Mouse (Mus musculus) Muller cell, postnatal 12 days (primary cell): Measurements from ENCODE around the gene Slc2a13.
A peak's percentile ranks its signal among the peaks of the same experiment; 100 is the strongest.

Source experiments
- DNase-seq: peaks from one replicate; pipeline ENCODE4 v3.0.0-alpha.2; 2015; ENCODE audit errors: inconsistent ontology term

Gene Slc2a13

DNA sequence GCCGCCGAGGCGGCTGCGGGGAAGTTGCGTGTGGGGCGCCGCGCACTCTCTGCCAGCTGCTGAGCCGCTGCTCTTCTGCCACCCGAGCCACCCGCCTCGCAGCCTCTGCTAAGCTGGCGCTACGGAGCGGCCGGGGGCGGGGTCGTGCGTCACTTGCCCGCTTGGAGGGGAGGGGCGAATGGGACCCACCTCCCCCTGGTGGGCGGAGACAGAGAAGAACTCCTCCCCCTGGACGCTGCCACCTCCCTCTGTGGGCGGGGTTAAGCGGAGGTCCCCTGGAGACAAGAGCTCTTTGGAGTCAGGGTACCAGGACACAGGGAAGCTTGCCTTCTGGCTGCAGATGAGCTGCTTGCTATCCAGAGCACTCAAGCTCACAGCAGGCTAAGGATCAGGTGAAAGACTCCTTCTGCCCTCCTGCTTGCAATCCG lies at the start of gene Slc2a13:
TSS of gene Slc2a13 (minus strand) at position 151 of the 428 bp plus-strand sequence.
- DNase-seq = peak; percentile 97

DNA sequence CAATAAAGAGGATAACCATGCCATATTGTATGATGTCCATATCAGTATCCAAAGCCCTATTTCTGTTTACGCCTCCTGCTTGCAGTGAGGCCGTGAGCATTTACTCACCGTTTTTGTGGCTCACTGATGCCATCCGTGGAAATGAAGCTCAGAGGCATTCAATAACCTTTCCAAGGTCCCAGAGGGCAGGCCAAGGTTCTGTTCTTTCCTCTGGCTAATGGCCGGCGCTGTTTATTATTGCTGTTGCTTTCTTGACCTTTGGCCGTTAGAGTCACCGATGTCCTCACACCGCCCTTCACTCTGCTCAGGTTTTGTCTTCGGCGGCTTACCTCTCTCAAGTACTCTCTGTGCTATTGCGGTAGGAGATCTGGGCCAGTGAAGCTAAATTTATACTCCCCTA lies 43.0 kb upstream of the Slc2a13 start:
- no peak for DNase-seq

- DNase-seq = peak; percentile 13
Measured at GRCm38 (mm10) chr15:91615532-91615931, 42.5 kb upstream of the Slc2a13 start.

DNA sequence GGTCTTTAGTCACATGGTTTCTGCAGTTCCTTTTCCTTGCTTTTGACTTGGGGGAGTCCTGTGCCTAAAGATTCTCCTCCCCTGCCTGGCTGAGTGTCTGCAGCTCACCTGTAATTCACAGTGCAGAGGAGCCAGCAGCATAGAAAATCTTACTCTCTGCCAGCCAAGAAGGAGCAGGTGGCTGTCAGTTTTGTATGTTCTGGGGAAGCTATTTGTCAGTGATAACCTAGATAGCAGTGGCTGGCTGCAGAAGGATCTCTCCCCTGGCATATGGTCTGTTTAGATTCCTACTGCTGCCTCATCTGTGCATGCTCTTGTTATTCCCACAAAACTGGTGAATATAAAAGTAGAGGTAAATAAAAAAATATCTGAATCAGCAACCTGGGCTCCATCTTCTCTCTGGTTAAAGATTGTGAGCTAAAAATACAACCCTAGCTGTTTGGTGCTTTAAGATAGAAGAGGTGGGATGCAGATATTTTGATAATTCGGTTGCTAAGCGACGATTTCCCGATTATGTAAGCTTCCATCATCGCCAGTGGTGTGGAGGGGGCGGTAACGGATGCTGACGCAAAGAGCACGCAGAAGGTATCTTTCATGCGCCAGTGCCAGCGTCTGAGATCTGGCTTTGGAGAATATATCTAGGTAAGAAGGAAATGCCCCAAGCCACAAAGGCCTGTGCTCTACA lies 41.1 kb upstream of the Slc2a13 start:
- DNase-seq = no peak

GRCm38 (mm10) chr15:91609713-91610112 lies 36.7 kb upstream of the Slc2a13 start:
- peak; percentile 74 for DNase-seq

DNA sequence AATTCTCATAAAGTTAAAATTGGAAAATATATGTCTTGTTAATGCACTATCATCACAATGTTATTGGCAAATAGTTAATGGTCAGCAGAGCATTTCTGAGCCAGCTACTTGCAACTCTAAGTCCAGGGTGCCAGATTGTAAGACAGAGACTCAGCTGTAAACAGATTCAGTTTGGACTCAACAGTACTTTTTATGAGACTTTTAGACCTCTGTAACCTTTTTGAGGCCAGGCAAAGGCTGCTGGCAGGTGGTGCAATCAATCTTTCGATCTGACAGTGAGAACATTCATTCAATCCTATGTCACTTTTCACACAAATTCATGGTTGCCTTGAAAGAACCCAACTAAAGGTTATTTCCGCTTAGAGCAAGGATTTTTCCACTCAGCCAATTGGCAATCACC lies 35.8 kb upstream of the Slc2a13 start:
- no peak for DNase-seq

DNA sequence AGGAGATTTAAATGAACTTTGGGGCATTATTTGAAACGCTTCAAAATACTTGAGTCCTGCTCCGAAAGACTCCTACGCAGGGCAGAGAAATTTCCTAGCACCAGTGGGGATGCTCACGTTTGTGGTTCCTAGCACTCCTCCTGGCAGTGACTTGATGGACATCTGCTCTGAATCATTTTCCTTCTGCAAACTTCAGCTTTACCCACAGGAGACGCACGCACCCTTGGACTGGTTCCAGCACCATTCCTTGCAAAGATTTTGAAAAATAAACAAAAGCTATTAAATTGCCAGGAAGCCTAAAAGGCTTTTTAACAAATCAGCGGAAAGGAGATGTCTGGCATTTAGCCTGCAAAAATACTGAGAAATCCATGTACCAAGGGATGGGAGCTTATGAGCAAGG lies 28.1 kb upstream of the Slc2a13 start:
- no peak for DNase-seq

DNA sequence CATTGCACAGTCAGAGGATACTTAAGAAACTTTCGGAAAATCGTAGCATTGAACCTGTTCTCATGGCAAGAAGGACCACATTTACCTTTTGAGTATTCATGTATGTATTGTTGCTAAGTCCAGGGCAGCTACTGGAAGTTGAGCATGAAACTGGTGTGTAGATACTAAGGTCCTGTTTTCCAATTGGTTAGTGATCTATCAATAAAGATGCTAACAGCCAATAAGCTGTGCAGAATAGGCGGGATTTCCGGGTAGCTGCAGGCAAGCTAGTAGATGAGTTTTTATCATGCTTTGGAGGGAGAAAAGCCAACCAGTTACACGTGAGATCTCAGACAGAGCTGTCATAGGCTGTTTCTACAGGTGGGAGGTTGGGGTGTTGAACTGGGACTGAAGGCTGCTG lies 24.2 kb upstream of the Slc2a13 start:
- no peak for DNase-seq

- DNase-seq = peak; percentile 56
Measured at GRCm38 (mm10) chr15:91574492-91574891, 1.4 kb upstream of the Slc2a13 start.

DNA sequence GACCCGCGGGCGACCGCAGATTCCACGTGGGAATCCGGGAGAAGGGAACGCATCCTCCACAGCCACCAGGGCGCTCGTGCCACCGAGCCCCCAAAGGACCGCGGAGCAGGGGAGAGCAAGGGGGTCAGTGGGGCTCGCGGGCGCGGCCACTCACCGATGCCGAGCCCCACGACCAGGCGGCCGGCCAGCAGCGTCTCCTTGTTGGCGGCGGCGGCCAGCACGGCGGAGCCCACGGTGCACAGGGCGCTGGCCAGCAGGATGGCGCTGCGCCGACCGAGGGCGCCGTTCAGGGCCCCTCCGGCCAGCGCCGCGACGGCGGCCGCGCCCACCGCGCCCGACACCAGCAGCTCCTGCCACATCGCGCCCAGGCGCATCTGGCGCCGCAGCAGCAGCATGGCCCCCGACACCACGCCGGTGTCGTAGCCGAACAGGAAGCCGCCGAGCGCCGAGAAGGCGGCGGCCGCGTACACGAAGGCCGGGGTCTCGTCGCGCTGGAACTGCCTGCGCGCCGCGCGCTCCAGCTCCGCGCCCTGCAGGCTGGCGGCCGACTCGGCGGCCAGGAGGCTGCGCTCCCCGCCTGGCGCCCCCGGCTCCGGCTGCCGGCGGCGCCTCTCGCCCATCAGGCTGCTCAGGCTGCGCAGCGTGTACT lies 516 bp downstream of the Slc2a13 start:
- DNase-seq = peak; percentile 64

DNA sequence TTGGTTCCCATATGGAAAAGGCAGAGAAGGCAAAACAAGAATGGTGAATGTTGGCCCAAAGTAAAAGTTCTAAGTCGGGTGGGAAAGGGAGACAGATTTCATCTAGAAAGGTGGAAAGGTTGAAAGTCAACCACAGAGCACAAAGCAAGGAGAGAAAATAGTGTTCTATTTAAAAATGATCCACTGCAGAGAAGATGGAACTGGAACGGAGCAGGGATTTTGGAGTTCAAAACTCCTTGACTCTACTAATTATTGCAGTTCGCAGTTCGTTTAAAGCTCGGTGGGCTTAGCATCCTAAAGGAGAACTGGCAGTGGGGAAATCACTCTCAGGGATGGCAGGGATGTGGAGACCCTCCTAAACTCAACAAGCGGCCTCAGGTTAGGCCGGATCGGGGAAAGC lies 1.1 kb downstream of the Slc2a13 start:
- DNase-seq = no peak

- no peak for DNase-seq
Measured at GRCm38 (mm10) chr15:91566784-91567183, 6.3 kb downstream of the Slc2a13 start.

- no peak for DNase-seq
Measured at GRCm38 (mm10) chr15:91565025-91565605, 7.9 kb downstream of the Slc2a13 start.

GRCm38 (mm10) chr15:91561728-91562127 lies 11.3 kb downstream of the Slc2a13 start:
- DNase-seq = no peak

DNA sequence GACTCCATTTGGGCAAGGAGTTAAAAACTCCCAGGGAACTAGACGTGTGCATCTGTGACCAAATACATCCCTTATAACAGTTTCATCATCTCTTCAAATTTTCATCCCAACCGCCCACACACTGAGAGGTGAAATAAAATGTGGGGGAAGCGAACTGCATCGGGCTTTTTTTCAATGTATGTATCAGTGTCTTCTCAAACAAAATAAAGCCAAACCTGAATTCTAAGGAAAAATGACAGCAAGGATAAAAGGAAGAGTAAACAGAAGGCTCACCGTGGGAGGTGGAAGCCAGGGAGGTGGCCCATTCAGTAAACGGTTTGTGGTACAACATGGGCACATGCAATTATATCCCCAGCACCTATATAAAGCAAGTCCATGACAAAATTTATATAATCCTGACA lies 17.7 kb downstream of the Slc2a13 start:
- no peak for DNase-seq

DNA sequence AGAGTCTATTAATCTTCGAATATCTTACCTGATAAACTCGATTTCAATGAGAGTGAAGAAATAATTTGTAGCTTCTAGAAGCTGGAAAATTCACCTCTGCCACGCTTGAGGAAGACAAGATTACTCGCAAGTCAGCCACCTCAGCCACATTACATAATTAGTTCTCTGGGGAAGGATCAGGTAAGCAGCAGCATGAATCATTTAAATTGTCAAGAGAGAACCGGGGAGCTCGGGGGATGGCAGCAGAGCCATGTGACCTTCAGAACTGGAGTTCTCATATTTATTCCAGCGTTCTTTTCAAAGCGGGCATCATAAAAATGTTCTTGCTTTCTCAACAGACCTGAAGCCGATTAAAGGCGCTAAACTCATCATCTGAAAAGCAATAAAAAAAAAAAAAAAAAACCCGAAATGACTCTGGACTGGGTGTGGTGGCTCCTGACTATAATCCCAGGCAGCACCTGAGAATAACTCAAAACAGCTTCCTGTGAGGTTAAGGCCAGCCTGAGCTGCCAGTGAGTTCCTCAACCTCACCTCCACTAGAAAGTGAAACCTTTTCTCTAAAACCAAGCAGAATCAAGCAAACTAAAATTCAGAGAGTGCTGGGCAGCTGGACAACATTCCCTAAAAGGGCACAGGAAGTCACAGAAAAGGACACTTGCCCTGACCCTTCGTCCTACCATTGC lies 24.3 kb downstream of the Slc2a13 start:
- DNase-seq = no peak

GRCm38 (mm10) chr15:91544586-91544985 lies 28.5 kb downstream of the Slc2a13 start:
- no peak for DNase-seq

DNA sequence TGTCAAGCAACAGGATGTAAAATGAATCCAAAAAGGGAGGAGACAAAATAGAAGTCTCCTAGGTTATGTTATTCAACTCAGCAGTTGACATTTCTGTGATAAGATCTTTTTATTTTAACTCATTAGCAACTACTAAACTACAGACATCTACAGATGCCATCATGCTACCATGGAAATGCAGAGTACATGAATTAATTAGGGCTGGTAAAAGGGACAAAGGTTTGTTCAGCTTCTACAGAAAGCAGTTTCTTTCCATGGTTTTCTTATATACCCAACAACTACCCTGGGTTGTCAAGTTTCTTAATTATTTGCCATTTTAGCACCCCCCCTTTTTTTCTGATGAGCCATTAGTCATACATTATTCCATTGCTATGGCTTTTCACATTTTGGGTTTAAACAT lies 34.6 kb downstream of the Slc2a13 start:
- DNase-seq = no peak

DNA sequence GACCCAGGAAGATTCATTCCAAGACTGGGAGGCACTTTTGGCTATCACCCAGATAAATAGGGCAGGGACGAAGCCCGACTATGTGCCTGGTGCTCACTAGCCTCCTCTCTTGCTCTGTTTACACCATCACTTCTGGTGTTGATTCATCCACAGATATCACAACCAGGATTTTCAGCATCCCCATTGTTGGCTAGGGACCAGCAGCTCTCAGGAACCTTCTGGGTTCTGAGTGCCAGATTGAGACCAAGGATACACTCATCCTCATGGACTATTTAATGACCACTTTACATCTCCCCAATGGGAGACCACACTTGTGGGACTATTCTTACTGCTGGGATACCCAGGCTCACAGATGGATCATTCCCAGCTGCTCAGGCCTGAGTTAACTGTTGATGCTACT lies 46.2 kb downstream of the Slc2a13 start:
- no peak for DNase-seq

- no peak for DNase-seq
Measured at GRCm38 (mm10) chr15:91526166-91526565, 46.9 kb downstream of the Slc2a13 start.

GRCm38 (mm10) chr15:91524451-91524850 lies 48.6 kb downstream of the Slc2a13 start:
- no peak for DNase-seq

- DNase-seq = no peak
Measured at GRCm38 (mm10) chr15:91503291-91503690, 69.8 kb downstream of the Slc2a13 start.

DNA sequence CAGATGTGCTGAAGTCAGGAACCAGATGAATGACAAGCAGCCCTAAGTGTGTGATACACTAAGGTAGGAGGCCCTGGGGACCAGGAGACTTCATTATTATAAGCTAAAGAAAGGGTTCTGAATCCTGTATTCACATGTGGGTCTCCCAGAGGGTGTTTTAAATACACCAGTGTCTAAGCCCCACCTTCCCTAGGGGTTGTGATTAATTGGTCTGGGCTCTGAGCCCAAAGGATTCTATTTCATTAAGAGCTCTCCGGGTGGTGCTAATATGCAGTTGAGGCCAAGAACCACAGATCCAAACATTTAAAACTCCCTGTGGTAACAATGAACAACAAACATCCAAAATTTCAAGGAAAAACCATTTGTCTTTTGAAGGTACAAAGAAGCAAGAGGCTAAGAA lies 70.4 kb downstream of the Slc2a13 start:
- peak; percentile 59 for DNase-seq
